Comparison of ENCODE assay signal across 17 mouse cellular contexts in the genomic region with DNA sequence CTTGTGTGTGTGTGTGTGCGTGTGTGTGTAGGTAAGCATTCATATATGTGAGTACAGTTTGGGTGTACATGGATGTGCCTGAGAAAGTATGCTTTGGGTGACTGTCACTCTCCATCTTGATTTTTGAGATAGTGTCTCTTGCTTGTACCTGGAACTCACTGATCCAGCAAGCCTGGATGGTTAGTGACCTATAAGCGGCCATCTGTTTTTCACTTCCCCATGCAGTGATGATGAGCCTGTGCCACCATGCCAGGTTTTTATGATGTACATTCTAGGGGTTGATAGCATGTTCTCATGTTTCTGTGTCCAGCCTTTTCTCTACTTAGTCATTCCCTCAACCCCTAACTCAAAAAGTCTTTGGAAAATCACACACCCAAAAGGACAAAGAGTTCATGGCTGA.
DNase-seq lines count a peak whose midpoint lies in the region; ATAC-seq lines count a peak whose summit lies in the region.
"Had no signal": no experiment of that assay in that cellular context is flagged by ENCODE, and none has a peak within 500 bp of the region (broad histone marks: within the 10 kb centered on the region; RNA-seq: fewer than 3 reads in every experiment).

No protein-coding gene starts in this region.

- peak; percentile 37 to 51 for DNase-seq in cerebellum, adult 18-20 months
- no peak for DNase-seq in cerebellum, adult 8-10 months
- DNase-seq in cerebellum, adult 9-11 months, result peak; percentile 33
- DNase-seq in cerebellum, postnatal 25 days, result peak; percentile 23 to 47
- DNase-seq in B cell, adult 2 months, result no peak
- DNase-seq in kidney, adult 18-20 months, result no peak
- DNase-seq: adrenal gland, adult 8-10 months; adrenal gland, postnatal 14 days; adrenal gland, postnatal 36 days; embryo, embryonic 11 days; gastrocnemius, adult 2 months had no signal

- ATAC-seq in cerebellum, adult (ENCODE audit: insufficient number of reproducible peaks, low FRiP score, low TSS enrichment), result no peak; the same call in 1 of the 2 replicates
- ATAC-seq: activated CD4-positive, CD25-positive, alpha-beta regulatory T cell, adult 4 months; CD4-positive, CD25-positive, alpha-beta regulatory T cell, adult 4 months; forebrain, embryonic 14.5 days; forebrain, embryonic 16.5 days; Patski had no signal

Comparison
In these comparisons a context has a peak if more than half of its experiments do, and no peak if none do; other contexts are left out.
1. DNase-seq: peak in cerebellum, adult 18-20 months (2 of 2), cerebellum, adult 9-11 months (single experiment) and cerebellum, postnatal 25 days (2 of 2); none in cerebellum, adult 8-10 months (single experiment), B cell, adult 2 months (0 of 2) and kidney, adult 18-20 months (single experiment).